Mouse (Mus musculus): Measurements from ENCODE around the gene Mrpl33. TPM values are rescaled to one million over a fixed set of nuclear protein-coding genes. Genes with fewer than 3 reads are reported as not detected.
"Not testable (repeated sequence)": the region's sequence is repeated elsewhere in the genome, so short reads cannot be mapped to it uniquely, and the experiment has no call there.

Gene Mrpl33
- polyA plus RNA-seq, 1 experiment from 2014 or later: 197 TPM

DNA sequence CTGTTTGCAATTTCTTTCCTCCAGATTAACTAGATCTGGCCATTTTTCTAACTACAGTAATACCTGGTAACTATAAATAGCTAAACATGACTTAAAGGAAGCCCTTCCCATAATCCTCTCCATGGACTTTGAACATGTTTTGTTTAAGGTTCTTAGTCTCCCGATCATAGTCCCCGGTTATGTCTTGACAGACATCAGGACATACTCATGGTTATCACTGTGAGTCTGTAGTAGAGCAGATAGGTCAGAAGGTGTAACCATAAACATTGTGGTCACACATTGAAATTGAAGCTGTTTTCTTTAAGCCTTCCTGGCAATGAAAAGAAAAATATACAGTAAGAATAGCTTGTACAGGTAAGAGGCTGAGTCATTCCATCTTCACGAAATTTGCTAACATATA is 23.0 kb upstream of the Mrpl33 start:
- H3K36me3 ChIP-seq: no peaks in the 10 kb centered on the region
- H3K4me2 ChIP-seq (replicated peaks): no peak overlapping the region
- ATAC-seq (ENCODE audit: low FRiP score, low read depth): no peak
- peaks cover 4% of the 10 kb centered on the region; the same call in 1 of the 2 replicates for H3K4me1 ChIP-seq
- no peak overlapping the region for H3K27ac ChIP-seq
- H3K9me3 ChIP-seq: no peaks in the 10 kb centered on the region
- H3K27me3 ChIP-seq (replicated peaks): no peaks in the 10 kb centered on the region
- H3K4me3 ChIP-seq: no peak overlapping the region
- H3K9ac ChIP-seq: no peak overlapping the region
- WGBS: 98% methylated on average over 3 of the region's 3 CpGs

DNA sequence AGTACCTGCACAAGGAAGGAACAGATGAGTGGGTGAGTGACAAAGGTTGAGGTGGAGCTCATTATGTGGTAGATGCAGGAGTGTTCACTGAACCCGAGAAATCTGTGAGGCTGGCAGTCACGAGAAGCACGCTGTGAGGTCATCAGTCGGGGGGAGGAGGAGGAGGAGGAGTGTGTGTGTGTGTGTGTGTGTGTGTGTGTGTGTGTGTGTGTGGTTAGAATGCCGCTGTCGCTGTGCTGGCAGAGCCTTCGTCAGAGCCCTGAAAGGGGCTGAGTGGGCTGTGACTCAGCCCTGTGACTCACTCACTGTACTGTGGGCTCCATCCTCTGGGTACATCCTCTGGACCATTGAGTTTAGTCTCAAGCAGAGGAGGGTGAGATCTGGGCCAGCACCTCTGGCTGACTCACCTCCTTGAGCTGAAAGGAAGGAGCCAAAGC is 20.2 kb upstream of the Mrpl33 start:
- Histone ChIP-seq H3K27me3 (replicated peaks) (no peaks in the 10 kb centered on the region), H3K4me2 (replicated peaks) (no peak overlapping the region), H3K4me3 (no peak overlapping the region), H3K27ac (no peak overlapping the region), H3K36me3 (no peaks in the 10 kb centered on the region), H3K9ac (no peak overlapping the region), H3K9me3 (no peaks in the 10 kb centered on the region), H3K4me1 (peaks cover under 1% of the 10 kb centered on the region; the same call in 1 of the 2 replicates)
- WGBS: 75% methylated on average over 7 of the region's 7 CpGs
- ATAC-seq (ENCODE audit: low FRiP score, low read depth): no peak

DNA sequence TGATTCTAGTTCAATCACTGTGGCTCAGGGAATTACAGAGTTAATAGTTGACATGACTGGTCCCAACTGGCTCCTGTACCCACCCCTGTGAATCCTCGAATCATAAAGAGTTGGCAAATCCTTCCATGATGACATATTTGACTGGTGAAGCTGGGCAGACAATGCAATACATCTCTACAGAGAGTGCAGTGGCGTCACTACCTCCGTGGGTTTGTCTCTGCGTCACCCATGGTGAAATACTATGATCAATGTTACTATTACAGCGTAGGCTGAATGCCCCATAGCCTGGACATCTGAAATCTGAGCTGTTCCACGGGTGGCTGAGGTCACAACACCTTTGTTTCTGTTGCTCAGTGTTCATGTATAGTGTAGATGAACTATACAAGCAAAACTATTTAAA is 15.5 kb upstream of the Mrpl33 start:
- H3K9me3 ChIP-seq: no peaks in the 10 kb centered on the region
- H3K9ac ChIP-seq: no peak overlapping the region
- H3K27ac ChIP-seq: no peak overlapping the region
- H3K36me3 ChIP-seq: no peaks in the 10 kb centered on the region
- H3K4me2 ChIP-seq (replicated peaks): no peak overlapping the region
- WGBS: 79% methylated on average over 6 of the region's 6 CpGs
- H3K27me3 ChIP-seq (replicated peaks): no peaks in the 10 kb centered on the region
- no peaks in the 10 kb centered on the region for H3K4me1 ChIP-seq
- H3K4me3 ChIP-seq: no peak overlapping the region
- no peak for ATAC-seq (ENCODE audit: low FRiP score, low read depth)

DNA sequence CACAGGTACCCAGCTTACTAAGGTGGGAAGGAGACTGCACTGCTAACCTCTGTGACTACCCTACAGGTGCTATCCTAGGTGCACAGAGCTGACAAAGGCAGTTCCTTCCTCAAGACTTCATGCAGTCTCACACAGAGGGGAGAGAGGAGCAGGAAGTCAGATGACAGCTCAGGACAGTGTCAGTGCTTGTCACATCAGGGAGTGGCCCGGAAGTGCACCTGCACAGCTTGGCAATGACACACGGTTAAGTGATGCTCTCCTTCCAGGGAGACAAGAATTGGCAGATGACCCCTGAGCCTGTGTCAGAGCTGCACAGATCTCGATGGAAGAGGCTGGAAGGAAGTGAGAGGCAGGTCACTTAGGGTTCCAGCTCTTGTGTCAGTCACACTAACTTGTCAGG is 14.8 kb upstream of the Mrpl33 start:
- Histone ChIP-seq H3K4me1 (no peaks in the 10 kb centered on the region), H3K27me3 (replicated peaks) (no peaks in the 10 kb centered on the region), H3K27ac (no peak overlapping the region), H3K4me3 (no peak overlapping the region), H3K9me3 (no peaks in the 10 kb centered on the region), H3K9ac (no peak overlapping the region), H3K4me2 (replicated peaks) (no peak overlapping the region), H3K36me3 (no peaks in the 10 kb centered on the region)
- WGBS: 87% methylated on average over 3 of the region's 3 CpGs
- no peak for ATAC-seq (ENCODE audit: low FRiP score, low read depth)

DNA sequence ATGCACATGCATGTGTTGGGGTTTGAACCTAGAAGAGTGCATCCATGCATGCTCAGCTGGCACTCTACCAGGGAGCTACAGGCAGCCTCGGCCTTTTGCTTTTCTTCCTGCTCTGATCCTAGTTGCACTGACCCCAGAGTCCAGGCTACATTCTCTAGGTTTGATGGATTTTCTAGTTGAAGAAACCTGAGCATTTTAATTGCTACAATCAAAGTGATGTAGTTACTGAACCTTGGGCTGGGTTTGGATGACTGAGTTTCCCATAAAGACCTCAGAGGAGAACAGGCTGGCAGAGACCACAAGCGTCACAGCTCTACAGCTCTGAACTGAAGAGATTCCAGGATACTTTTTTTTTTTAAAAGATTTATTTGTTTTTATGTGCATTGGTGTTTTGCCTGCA is 13.5 kb upstream of the Mrpl33 start:
- 80% methylated on average over 2 of the region's 2 CpGs for WGBS
- Histone ChIP-seq H3K27me3 (replicated peaks) (no peaks in the 10 kb centered on the region), H3K4me3 (no peak overlapping the region), H3K36me3 (no peaks in the 10 kb centered on the region), H3K9me3 (no peaks in the 10 kb centered on the region), H3K27ac (no peak overlapping the region), H3K4me1 (no peaks in the 10 kb centered on the region), H3K4me2 (replicated peaks) (no peak overlapping the region), H3K9ac (no peak overlapping the region)
- no peak for ATAC-seq (ENCODE audit: low FRiP score, low read depth)

DNA sequence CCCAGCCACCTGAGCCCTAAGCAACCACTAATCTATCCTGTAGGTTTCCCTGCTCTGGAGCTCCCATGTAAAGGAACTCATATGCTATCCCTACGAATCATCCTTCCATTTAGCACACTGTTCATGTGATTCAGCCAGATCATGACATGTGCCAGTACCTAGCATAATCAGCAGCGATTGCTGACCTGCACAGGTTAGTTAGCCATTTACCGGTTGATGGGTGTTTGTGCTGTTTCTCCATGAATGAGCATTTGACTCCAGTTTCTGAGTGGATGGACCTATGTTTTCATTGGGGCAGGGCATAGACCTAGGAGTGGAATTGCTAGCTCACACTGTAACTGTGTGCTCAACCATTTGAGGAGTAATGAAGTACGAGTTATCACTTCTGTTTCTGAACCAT is 11.2 kb upstream of the Mrpl33 start:
- H3K9ac ChIP-seq: no peak overlapping the region
- H3K9me3 ChIP-seq: 0 out of 2 replicates have a peak, but pooled peaks cover 6% of the 10 kb centered on the region
- H3K4me3 ChIP-seq: no peak overlapping the region
- H3K36me3 ChIP-seq: no peaks in the 10 kb centered on the region
- H3K4me2 ChIP-seq (replicated peaks): no peak overlapping the region
- no peak overlapping the region for H3K27ac ChIP-seq
- H3K4me1 ChIP-seq: peaks cover 5% of the 10 kb centered on the region
- ATAC-seq (ENCODE audit: low FRiP score, low read depth): no peak
- H3K27me3 ChIP-seq (replicated peaks): no peaks in the 10 kb centered on the region
- 92% methylated on average over 4 of the region's 4 CpGs for WGBS

DNA sequence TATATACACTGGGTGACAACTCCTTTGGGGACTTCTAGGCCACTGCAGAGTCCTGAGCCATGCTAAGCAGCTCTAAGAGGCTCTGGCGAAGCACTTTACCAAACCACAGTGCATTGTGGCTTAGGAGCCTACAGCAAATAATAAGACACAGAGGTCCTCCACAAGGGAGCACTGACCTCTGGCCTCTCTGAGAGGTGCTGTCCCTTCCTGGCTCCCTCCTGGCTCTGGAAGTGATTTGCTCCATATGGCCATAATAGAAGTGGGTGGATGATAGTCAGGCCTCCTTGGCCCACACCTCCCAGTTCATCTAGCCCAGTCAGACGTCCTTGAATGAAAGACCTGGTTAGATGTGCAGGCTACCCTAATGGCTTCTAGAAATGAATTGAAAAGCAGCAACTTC is 8.7 kb upstream of the Mrpl33 start:
- WGBS: 76% methylated on average over 2 of the region's 2 CpGs
- H3K36me3 ChIP-seq: no peaks in the 10 kb centered on the region
- no peak overlapping the region for H3K27ac ChIP-seq
- H3K4me1 ChIP-seq: peaks cover 5% of the 10 kb centered on the region
- H3K4me2 ChIP-seq (replicated peaks): no peak overlapping the region
- H3K27me3 ChIP-seq (replicated peaks): no peaks in the 10 kb centered on the region
- H3K9ac ChIP-seq: no peak overlapping the region
- 0 out of 2 replicates have a peak, but pooled peaks cover 6% of the 10 kb centered on the region for H3K9me3 ChIP-seq
- H3K4me3 ChIP-seq: no peak overlapping the region
- no peak for ATAC-seq (ENCODE audit: low FRiP score, low read depth)

DNA sequence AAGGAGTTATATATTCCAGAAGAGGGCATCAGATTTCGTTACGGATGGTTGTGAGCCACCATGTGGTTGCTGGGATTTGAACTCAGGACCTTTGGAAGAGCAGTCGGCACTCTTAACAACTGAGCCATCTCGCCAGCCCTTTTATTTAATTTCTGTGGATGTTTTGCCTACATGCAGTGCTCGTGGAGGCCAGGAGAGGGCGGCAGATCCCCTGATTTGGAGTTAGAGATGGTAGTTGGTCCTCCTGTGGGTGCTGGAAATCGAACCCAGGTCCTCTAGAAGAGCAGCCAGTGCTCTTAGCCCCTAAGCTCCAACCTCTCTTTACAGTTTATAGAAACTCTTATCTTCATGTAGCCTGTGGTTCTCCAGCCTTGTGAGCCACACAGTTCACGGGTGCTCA is 8.1 kb upstream of the Mrpl33 start:
- not testable (repeated sequence) for H3K9ac ChIP-seq; H3K36me3 ChIP-seq; H3K27ac ChIP-seq; H3K4me2 ChIP-seq (replicated peaks); H3K27me3 ChIP-seq (replicated peaks); H3K4me1 ChIP-seq; ATAC-seq (ENCODE audit: low FRiP score, low read depth); H3K4me3 ChIP-seq; H3K9me3 ChIP-seq
- 83% methylated on average over 8 of the region's 8 CpGs for WGBS

DNA sequence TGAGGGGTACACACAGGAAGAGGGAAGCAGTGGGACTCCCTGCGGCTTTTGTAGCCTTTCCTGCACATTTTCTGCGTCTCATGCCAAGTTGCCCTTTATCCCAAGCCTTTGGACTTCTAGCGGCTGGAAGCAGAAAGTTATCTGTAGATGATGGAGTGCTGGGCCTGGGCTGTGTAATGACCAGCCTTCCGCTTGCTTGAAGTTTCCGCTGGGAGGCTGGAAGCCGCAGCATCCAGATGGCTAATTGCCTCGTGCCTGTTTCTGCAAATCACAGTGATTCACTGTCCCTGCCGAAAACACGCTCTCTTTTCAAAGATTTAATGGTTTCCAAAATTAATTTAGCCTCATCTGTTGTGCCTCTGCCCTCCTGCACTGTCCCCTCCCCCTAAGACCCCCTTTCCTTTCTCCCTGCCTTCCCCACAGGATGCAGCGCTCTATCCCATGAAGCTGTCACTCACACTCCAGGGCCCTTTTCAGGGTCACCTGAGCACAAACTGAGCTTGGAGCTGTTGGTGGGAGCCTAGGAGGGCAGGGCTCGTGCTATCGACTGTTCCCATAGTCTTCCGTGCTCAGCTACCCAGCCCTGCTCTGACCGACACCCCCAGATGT is 6.9 kb upstream of the Mrpl33 start:
- ATAC-seq (ENCODE audit: low FRiP score, low read depth): no peak
- no peak overlapping the region for H3K27ac ChIP-seq
- H3K4me2 ChIP-seq (replicated peaks): no peak overlapping the region
- WGBS: 67% methylated on average over 14 of the region's 14 CpGs
- H3K9ac ChIP-seq: no peak overlapping the region
- no peak overlapping the region for H3K4me3 ChIP-seq
- H3K4me1 ChIP-seq: peaks cover 5% of the 10 kb centered on the region
- H3K27me3 ChIP-seq (replicated peaks): no peaks in the 10 kb centered on the region
- H3K9me3 ChIP-seq: 0 out of 2 replicates have a peak, but pooled peaks cover 6% of the 10 kb centered on the region
- no peaks in the 10 kb centered on the region for H3K36me3 ChIP-seq

DNA sequence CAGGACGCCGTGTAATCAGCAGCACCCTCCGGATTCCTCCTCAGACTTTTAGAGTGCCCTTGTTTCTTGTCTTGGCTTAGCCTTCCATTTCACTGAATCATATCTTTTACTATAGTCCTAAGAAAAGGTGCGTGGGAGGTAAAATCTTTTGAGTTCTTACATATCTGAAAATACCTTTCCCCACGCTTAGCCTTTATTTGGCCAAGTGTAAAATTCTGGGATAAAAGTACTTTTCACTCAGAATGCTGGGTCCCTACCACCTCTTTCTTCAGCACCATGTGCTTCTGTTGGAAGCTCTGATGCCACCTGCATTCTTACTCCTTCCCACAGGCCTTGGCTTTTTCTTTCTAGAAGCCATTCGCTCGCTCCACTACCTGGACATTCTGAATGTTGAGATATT is 5.6 kb upstream of the Mrpl33 start:
- Histone ChIP-seq H3K36me3 (no peaks in the 10 kb centered on the region), H3K4me2 (replicated peaks) (no peak overlapping the region), H3K4me3 (no peak overlapping the region), H3K27ac (no peak overlapping the region), H3K9me3 (0 out of 2 replicates have a peak, but pooled peaks cover 6% of the 10 kb centered on the region), H3K27me3 (replicated peaks) (no peaks in the 10 kb centered on the region), H3K9ac (no peak overlapping the region), H3K4me1 (peaks cover 5% of the 10 kb centered on the region)
- WGBS: 94% methylated on average over 7 of the region's 7 CpGs
- no peak for ATAC-seq (ENCODE audit: low FRiP score, low read depth)

DNA sequence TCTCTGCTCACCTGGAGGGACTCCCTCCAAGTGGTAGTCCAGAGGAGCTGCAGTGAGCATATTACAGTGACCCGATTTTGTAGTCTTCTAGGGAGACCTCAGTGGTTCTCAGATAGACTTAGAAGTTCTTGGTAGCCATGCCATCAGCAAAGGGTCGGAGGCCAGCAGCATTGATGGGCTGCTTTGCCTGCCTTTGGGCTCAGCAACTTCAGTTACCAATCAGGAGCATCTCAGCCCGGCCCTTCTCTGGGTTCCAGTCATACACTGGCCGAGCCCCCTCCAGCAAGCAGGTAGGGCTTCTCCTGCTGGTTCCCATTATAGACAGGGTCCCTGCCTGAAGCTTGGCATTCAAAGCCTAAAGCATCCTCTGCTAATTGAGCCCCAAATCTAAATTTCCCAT is 867 bp upstream of the Mrpl33 start:
- no peaks in the 10 kb centered on the region for H3K9me3 ChIP-seq
- WGBS: 67% methylated on average over 4 of the region's 4 CpGs
- H3K4me1 ChIP-seq: 0 out of 2 replicates have a peak, but pooled peaks cover 6% of the 10 kb centered on the region
- ATAC-seq (ENCODE audit: low FRiP score, low read depth): no peak
- H3K4me3 ChIP-seq: no peak overlapping the region
- H3K27me3 ChIP-seq (replicated peaks): 0 out of 2 replicates have a peak, but pooled peaks cover 5% of the 10 kb centered on the region
- H3K9ac ChIP-seq: no peak overlapping the region
- H3K36me3 ChIP-seq: no peaks in the 10 kb centered on the region
- no peak overlapping the region for H3K27ac ChIP-seq
- H3K4me2 ChIP-seq (replicated peaks): no peak overlapping the region

DNA sequence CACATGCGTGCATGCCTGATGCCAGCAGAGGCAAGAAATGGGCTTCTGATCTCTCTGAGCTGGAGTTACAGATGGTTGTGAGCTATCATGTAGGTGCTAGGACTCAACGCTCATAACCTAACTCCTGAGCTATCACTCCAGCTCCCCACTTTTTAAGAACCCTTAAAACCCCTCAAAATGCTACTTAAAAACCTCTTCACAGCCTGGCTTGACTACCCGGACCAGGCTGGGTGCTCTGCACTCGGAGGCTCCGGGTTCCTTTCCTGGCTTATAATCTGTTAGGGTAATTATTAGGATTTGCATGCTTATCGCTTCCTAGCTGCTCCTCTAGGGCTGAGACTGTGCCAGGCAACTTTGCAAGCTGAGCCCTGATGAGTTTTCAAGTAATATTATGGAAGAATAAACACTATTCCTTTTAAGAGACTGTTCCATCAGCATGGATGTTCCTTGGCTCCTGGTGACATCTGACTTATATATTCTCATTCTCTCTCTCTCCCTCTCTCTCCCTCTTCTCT is 752 bp downstream of the Mrpl33 start:
- Histone ChIP-seq H3K27ac (no peak overlapping the region), H3K36me3 (no peaks in the 10 kb centered on the region), H3K4me1 (0 out of 2 replicates have a peak, but pooled peaks cover 6% of the 10 kb centered on the region), H3K4me2 (replicated peaks) (no peak overlapping the region), H3K9ac (no peak overlapping the region), H3K4me3 (no peak overlapping the region), H3K27me3 (replicated peaks) (0 out of 2 replicates have a peak, but pooled peaks cover 5% of the 10 kb centered on the region), H3K9me3 (no peaks in the 10 kb centered on the region)
- ATAC-seq (ENCODE audit: low FRiP score, low read depth): no peak
- 80% methylated on average over 6 of the region's 6 CpGs for WGBS

DNA sequence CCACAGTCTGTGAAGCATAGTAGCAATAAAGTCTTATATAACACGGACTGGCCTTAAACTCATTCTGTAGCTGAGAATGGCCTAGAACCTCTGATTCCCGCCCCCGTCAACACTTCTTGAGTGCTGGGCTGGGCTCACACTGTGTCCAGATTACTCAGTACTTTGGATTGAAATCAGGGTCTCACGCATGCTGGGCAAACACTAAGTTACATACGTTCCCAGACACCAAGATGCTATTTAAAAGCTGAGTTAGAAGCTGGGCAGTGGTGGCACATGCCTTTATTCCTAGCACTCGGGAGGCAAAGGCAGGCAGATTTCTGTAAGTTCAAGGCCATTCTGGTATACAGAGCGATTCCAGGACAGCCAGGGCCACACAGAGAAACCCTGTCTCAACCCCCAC is 1.4 kb downstream of the Mrpl33 start:
- Histone ChIP-seq H3K27me3 (replicated peaks) (0 out of 2 replicates have a peak, but pooled peaks cover 5% of the 10 kb centered on the region), H3K4me2 (replicated peaks) (no peak overlapping the region), H3K4me3 (no peak overlapping the region), H3K4me1 (0 out of 2 replicates have a peak, but pooled peaks cover 6% of the 10 kb centered on the region), H3K9me3 (no peaks in the 10 kb centered on the region), H3K9ac (no peak overlapping the region), H3K36me3 (no peaks in the 10 kb centered on the region), H3K27ac (no peak overlapping the region)
- ATAC-seq (ENCODE audit: low FRiP score, low read depth): no peak
- WGBS: 81% methylated on average over 7 of the region's 7 CpGs

Data from neural tube, embryonic 12.5 days (tissue).